Comparison of ENCODE assay signal across 8 mouse cellular contexts in the genomic region with DNA sequence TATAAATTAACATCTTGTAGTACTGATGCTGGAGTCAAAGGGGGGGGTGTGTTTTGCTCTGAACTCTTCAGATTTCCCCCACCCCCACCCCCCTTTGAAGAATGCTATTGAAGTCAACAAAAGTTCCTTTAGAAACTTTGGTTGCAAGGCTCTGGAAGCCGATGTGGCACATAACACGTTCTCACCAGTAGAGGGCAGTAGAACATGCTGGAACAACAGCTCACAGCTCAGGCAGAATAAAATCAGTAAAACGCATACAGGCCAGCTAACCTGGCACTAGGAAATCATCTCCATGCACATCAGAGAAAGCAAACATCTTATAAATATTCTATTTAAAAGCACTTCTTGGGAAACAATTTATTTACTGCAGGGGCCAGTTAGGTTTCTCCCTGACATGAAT. TPM values are rescaled to one million over a fixed set of nuclear protein-coding genes. Genes with fewer than 3 reads are reported as not detected.
A peak's percentile ranks its signal among the peaks of the same experiment; 100 is the strongest.
DNase-seq lines count a peak whose midpoint lies in the region; ATAC-seq and TF ChIP-seq lines count a peak whose summit lies in the region.

No protein-coding gene starts in this region.

- no peaks in the 10 kb centered on the region for H3K27me3 ChIP-seq in spleen, adult 2 months (ENCODE audit: control insufficient read depth, insufficient read depth, low read length)
- no peaks in the 10 kb centered on the region for H3K27me3 ChIP-seq in forebrain, postnatal 0 days (ENCODE audit: insufficient read depth, low read length)
- H3K27me3 ChIP-seq in midbrain, embryonic 15.5 days (replicated peaks), result peaks cover 11% of the 10 kb centered on the region
- H3K27me3 ChIP-seq in stomach, embryonic 16.5 days (ENCODE audit: control insufficient read depth, insufficient read depth, low read length), result no peaks in the 10 kb centered on the region

- peak; percentile 90 for ATAC-seq in forebrain, postnatal 0 days
- ATAC-seq in midbrain, embryonic 15.5 days (replicated peaks), result peak; percentile 75
- ATAC-seq in stomach, embryonic 16.5 days (ENCODE audit: insufficient read depth, low FRiP score), result no peak

- H3K4me1 ChIP-seq in spleen, adult 2 months (ENCODE audit: control insufficient read depth, insufficient read depth, insufficient read length), result no peaks in the 10 kb centered on the region
- H3K4me1 ChIP-seq in forebrain, postnatal 0 days (ENCODE audit: insufficient read depth), result no peaks in the 10 kb centered on the region; the same call in 1 of the 2 replicates
- peaks cover 8% of the 10 kb centered on the region for H3K4me1 ChIP-seq in midbrain, embryonic 15.5 days
- H3K4me1 ChIP-seq in stomach, embryonic 16.5 days (ENCODE audit: control insufficient read depth, insufficient read depth, low read length), result peaks cover 8% of the 10 kb centered on the region; the same call in 1 of the 2 replicates

- no peak overlapping the region for H3K27ac ChIP-seq in spleen, adult 2 months (ENCODE audit: insufficient read depth, low read length)
- peak overlapping the region; percentile 62 for H3K27ac ChIP-seq in forebrain, postnatal 0 days (ENCODE audit: low read depth, low read length)
- peak overlapping the region; percentile 56 for H3K27ac ChIP-seq in midbrain, embryonic 15.5 days
- H3K27ac ChIP-seq in stomach, embryonic 16.5 days (ENCODE audit: low read length), result peak overlapping the region; percentile 78

- WGBS in spleen, adult 2 months, result 2% methylated on average over 3 of the region's 3 CpGs
- WGBS in forebrain, postnatal 0 days, result 2% methylated on average over 3 of the region's 3 CpGs
- WGBS in midbrain, embryonic 15.5 days, result under 1% methylated on average over 3 of the region's 3 CpGs
- WGBS in stomach, embryonic 16.5 days, result 0% methylated on average over 3 of the region's 3 CpGs

- H3K9me3 ChIP-seq in forebrain, postnatal 0 days (ENCODE audit: low read length), result no peaks in the 10 kb centered on the region
- H3K9me3 ChIP-seq in midbrain, embryonic 15.5 days, result no peaks in the 10 kb centered on the region
- H3K9me3 ChIP-seq in stomach, embryonic 16.5 days (replicated peaks; ENCODE audit: control insufficient read depth, low read length), result no peaks in the 10 kb centered on the region

- no peak overlapping the region for H3K9ac ChIP-seq in forebrain, postnatal 0 days
- no peak overlapping the region for H3K9ac ChIP-seq in midbrain, embryonic 15.5 days
- H3K9ac ChIP-seq in stomach, embryonic 16.5 days (ENCODE audit: low read length), result no peak overlapping the region

- no peak for TF ChIP-seq POLR2A in spleen, adult 2 months (IDR thresholded peaks at IDR 0.05; ENCODE audit: low read depth, low read length)

- peak; percentile 46; the same call in 1 of the 2 replicates for TF ChIP-seq CTCF in spleen, adult 2 months (IDR thresholded peaks at IDR 0.05; ENCODE audit: extremely low read depth, insufficient read depth, insufficient read length, insufficient replicate concordance)
- peak; percentile 96 for TF ChIP-seq CTCF in forebrain, postnatal 0 days (IDR thresholded peaks at IDR 0.05; ENCODE audit: low read depth)

- peak; percentile 11 to 38 for DNase-seq in spleen, adult 2 months (ENCODE audit: low read depth in 1 of 2, low spot score in 2 of 2)
- DNase-seq in spleen, adult 12 weeks (ENCODE audit: low spot score), result no peak
- peak; percentile 75 for DNase-seq in cerebellum, adult 18-20 months
- DNase-seq in forebrain, postnatal 0 days, result peak; percentile 92
- DNase-seq in heart, postnatal 4 days, result peak; percentile 85
- peak; percentile 62 for DNase-seq in left cerebral cortex, postnatal 4 days

- intact Hi-C loops in left cerebral cortex, postnatal 4 days (cut with DNase I), result loop anchor here (2.0 to 5.0 kb wide), 2 partner anchors 156 to 1042 kb away; no protein-coding TSS in a partner anchor

- H3K36me3 ChIP-seq in spleen, adult 2 months (ENCODE audit: control insufficient read depth, insufficient read depth, low read length), result peaks cover 13% of the 10 kb centered on the region
- no peaks in the 10 kb centered on the region; the same call in 1 of the 2 replicates for H3K36me3 ChIP-seq in forebrain, postnatal 0 days (ENCODE audit: insufficient read depth)
- no peaks in the 10 kb centered on the region for H3K36me3 ChIP-seq in midbrain, embryonic 15.5 days (replicated peaks)
- no peaks in the 10 kb centered on the region for H3K36me3 ChIP-seq in stomach, embryonic 16.5 days (ENCODE audit: control insufficient read depth, insufficient read depth, low read length)

- H3K4me2 ChIP-seq in forebrain, postnatal 0 days (ENCODE audit: low read depth), result 0 out of 2 replicates have a peak overlapping the region, but pooled peaks have one; percentile 0
- H3K4me2 ChIP-seq in midbrain, embryonic 15.5 days, result no peak overlapping the region; the same call in 1 of the 2 replicates
- no peak overlapping the region for H3K4me2 ChIP-seq in stomach, embryonic 16.5 days (ENCODE audit: low read depth, low read length)

- H3K4me3 ChIP-seq in spleen, adult 2 months (ENCODE audit: extremely low read depth, insufficient read depth, insufficient read length), result no peak overlapping the region
- no peak overlapping the region for H3K4me3 ChIP-seq in forebrain, postnatal 0 days (ENCODE audit: low read depth, low read length)
- no peak overlapping the region for H3K4me3 ChIP-seq in midbrain, embryonic 15.5 days
- no peak overlapping the region for H3K4me3 ChIP-seq in stomach, embryonic 16.5 days (replicated peaks; ENCODE audit: low read length)

RNA-seq across cellular contexts. Expression of a gene that starts 50.5 kb away (rescaled TPM):
- polyA plus RNA-seq in spleen, adult 2 months (2012; rRNA removed), result 3.0 and 3.1 TPM in 2 replicates
- total RNA-seq in forebrain, postnatal 0 days (2014; rRNA removed), result 6.3 and 8.9 TPM in 2 replicates
- 2.1 and 3.6 TPM in 2 replicates for polyA plus RNA-seq in forebrain, postnatal 0 days (2015; fragmentation: Nextera tagmentation; extraction: Ambion mirVana)
- total RNA-seq in heart, postnatal 4 days (2021), result 100 to 1,000 TPM; 223 to 231 TPM
- 10 to 100 TPM; 10.8 to 11.7 TPM for total RNA-seq in left cerebral cortex, postnatal 4 days (2021)
- 5.0 TPM in 2 replicates for polyA plus RNA-seq in midbrain, embryonic 15.5 days (2015; fragmentation: Nextera tagmentation; extraction: Ambion mirVana)
- 24.6 and 25.0 TPM in 2 replicates for polyA plus RNA-seq in stomach, embryonic 16.5 days (2015; fragmentation: Nextera tagmentation; extraction: Ambion mirVana)
